Mouse (Mus musculus): ENCODE data around the gene Smpd3. TPM values are rescaled to one million over a fixed set of nuclear protein-coding genes. Genes with fewer than 3 reads are reported as not detected.
A peak's percentile ranks its signal among the peaks of the same experiment; 100 is the strongest.

Smpd3 gene
- polyA plus RNA-seq, 1 experiment from 2014 or later: 39.5 TPM

DNA sequence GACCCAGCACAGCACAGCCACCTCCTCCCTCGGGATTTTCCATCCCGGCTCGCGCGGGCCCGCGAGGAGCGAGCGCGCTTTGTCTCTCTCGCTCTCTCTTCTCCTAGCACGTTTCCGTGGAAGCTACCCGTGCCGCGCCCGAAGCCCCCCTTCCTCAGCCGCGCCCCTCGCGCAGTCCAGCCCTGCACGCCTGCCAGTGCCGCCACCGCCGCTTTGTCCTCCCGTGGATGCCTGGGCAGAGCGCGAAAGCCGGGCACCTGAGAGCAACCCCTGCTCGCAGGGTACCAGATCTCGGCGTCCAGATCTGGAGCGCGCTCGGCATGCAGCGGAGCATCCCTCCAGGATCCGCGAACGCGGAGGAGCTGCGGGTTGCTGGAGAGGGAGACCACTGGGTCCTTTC lies 1.2 kb downstream of the Smpd3 start:
- H3K4me1 ChIP-seq (ENCODE audit: control insufficient read depth, insufficient read depth, low read length): peaks cover 34% of the 10 kb centered on the region
- peak overlapping the region; percentile 92 for H3K27ac ChIP-seq (ENCODE audit: low read depth, low read length)
- no peaks in the 10 kb centered on the region for H3K36me3 ChIP-seq (ENCODE audit: control insufficient read depth, insufficient read depth, low read length)
- no peaks in the 10 kb centered on the region for H3K9me3 ChIP-seq (ENCODE audit: control insufficient read depth, low read length)
- under 1% methylated on average over 40 of the region's 41 CpGs for WGBS
- peak overlapping the region; percentile 93 for H3K9ac ChIP-seq (replicated peaks; ENCODE audit: low read depth, low read length)
- no peaks in the 10 kb centered on the region; the same call in 1 of the 2 replicates for H3K27me3 ChIP-seq (ENCODE audit: control insufficient read depth, insufficient read depth, low read length)
- peak overlapping the region; percentile 73 for H3K4me3 ChIP-seq (ENCODE audit: low read depth, low read length)
- peak overlapping the region; percentile 62 for H3K4me2 ChIP-seq (ENCODE audit: low read depth, low read length)
- peak; percentile 42 for ATAC-seq (ENCODE audit: low read depth)

DNA sequence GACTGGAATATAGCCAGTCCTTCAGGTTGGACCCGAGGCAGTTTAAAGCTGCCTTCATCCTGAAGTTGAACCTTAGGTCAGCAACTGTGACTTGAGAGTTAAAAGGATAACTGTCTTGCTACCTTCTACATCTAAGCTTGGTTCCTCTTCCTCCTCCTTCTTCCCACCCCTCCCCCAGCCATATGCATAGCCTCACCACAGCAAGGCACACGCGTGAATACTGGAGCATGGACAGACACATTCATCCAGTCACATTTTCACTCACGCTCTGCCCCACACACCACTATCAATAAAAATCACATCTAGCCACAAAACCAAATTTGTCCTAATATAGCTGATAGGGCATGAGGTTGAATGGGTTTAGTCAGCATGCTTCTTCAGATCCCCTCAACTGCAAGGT lies 1.8 kb downstream of the Smpd3 start:
- Histone ChIP-seq H3K36me3 (ENCODE audit: control insufficient read depth, insufficient read depth, low read length) (no peaks in the 10 kb centered on the region), H3K27ac (ENCODE audit: low read depth, low read length) (peak overlapping the region; percentile 92), H3K4me2 (ENCODE audit: low read depth, low read length) (peak overlapping the region; percentile 62), H3K9ac (replicated peaks; ENCODE audit: low read depth, low read length) (peak overlapping the region; percentile 93), H3K9me3 (ENCODE audit: control insufficient read depth, low read length) (no peaks in the 10 kb centered on the region), H3K4me3 (ENCODE audit: low read depth, low read length) (peak overlapping the region; percentile 73), H3K27me3 (ENCODE audit: control insufficient read depth, insufficient read depth, low read length) (no peaks in the 10 kb centered on the region; the same call in 1 of the 2 replicates), H3K4me1 (ENCODE audit: control insufficient read depth, insufficient read depth, low read length) (peaks cover 34% of the 10 kb centered on the region)
- 55% methylated on average over 4 of the region's 4 CpGs for WGBS
- ATAC-seq (ENCODE audit: low read depth): no peak

DNA sequence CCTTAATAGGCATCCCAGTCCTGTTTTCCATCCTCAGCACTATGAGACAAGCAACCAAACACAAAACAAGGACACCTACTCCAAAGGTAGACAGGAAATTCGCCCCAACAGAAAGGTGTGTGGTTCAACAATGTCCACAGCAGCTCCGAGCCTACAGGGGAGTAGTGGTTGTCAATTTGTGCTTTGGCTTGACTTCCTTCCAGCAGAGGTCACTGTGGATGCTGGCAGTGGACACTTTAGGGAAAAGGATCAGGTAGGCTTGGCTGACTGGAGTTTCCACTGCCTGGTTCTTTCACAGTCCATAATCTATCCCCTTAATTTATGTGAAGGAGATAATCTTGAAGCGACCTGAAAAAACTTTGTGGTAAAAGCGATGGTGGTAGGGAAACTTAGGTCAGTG lies 2.6 kb downstream of the Smpd3 start:
- H3K27ac ChIP-seq (ENCODE audit: low read depth, low read length): no peak overlapping the region
- H3K4me2 ChIP-seq (ENCODE audit: low read depth, low read length): peak overlapping the region; percentile 62; the same call in 1 of the 2 replicates
- ATAC-seq (ENCODE audit: low read depth): no peak
- no peak overlapping the region for H3K9ac ChIP-seq (replicated peaks; ENCODE audit: low read depth, low read length)
- H3K27me3 ChIP-seq (ENCODE audit: control insufficient read depth, insufficient read depth, low read length): no peaks in the 10 kb centered on the region; the same call in 1 of the 2 replicates
- H3K4me1 ChIP-seq (ENCODE audit: control insufficient read depth, insufficient read depth, low read length): peaks cover 34% of the 10 kb centered on the region
- H3K9me3 ChIP-seq (ENCODE audit: control insufficient read depth, low read length): no peaks in the 10 kb centered on the region
- H3K4me3 ChIP-seq (ENCODE audit: low read depth, low read length): peak overlapping the region; percentile 73; the same call in 1 of the 2 replicates
- no peaks in the 10 kb centered on the region for H3K36me3 ChIP-seq (ENCODE audit: control insufficient read depth, insufficient read depth, low read length)
- WGBS: 66% methylated on average over 4 of the region's 4 CpGs

DNA sequence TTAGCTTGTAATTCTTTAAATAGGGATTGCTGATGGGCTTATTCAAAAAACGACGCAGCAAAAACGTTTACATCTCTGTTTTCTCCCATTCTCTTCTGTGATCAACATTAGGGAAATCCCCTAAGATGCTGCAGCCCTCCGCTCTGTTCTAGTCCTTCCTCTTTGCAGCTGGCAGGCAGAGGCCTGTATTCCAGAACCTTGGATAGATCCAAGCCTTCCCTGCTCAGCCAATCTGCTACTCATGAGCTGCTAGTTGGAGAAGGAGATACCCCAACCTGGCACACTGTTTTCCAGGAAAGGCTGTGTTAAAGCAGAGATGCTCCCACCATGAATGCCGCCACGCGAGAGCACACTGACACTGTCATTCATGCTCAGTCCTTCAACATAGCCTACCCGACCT lies 4.4 kb downstream of the Smpd3 start:
- ATAC-seq (ENCODE audit: low read depth): no peak
- Histone ChIP-seq H3K4me1 (ENCODE audit: control insufficient read depth, insufficient read depth, low read length) (peaks cover 26% of the 10 kb centered on the region), H3K27ac (ENCODE audit: low read depth, low read length) (no peak overlapping the region), H3K4me2 (ENCODE audit: low read depth, low read length) (no peak overlapping the region), H3K4me3 (ENCODE audit: low read depth, low read length) (no peak overlapping the region), H3K9me3 (ENCODE audit: control insufficient read depth, low read length) (no peaks in the 10 kb centered on the region), H3K27me3 (ENCODE audit: control insufficient read depth, insufficient read depth, low read length) (no peaks in the 10 kb centered on the region; the same call in 1 of the 2 replicates), H3K36me3 (ENCODE audit: control insufficient read depth, insufficient read depth, low read length) (no peaks in the 10 kb centered on the region), H3K9ac (replicated peaks; ENCODE audit: low read depth, low read length) (no peak overlapping the region)
- 44% methylated on average over 8 of the region's 8 CpGs for WGBS

DNA sequence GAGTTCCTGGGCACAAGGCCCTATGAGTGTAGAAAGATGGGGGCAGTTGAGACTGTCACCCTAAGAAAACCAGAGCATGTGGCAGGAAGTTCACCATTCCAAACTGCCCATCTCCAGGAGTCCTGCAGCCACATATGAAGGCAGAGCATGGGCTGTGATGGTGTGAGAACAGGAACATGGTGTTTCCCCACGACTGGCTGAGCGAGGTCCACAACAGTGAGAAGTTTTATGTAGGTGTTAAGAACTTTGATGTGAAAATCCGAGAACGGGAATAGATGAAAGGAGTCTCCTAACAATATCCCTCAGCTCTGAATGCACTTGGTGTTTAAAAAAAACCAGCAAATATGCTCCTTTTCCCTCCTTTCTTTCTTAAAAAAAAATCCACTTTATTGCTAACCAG lies 5.3 kb downstream of the Smpd3 start:
- Histone ChIP-seq H3K9me3 (ENCODE audit: control insufficient read depth, low read length) (no peaks in the 10 kb centered on the region), H3K4me1 (ENCODE audit: control insufficient read depth, insufficient read depth, low read length) (peaks cover 26% of the 10 kb centered on the region), H3K27me3 (ENCODE audit: control insufficient read depth, insufficient read depth, low read length) (no peaks in the 10 kb centered on the region; the same call in 1 of the 2 replicates), H3K36me3 (ENCODE audit: control insufficient read depth, insufficient read depth, low read length) (no peaks in the 10 kb centered on the region), H3K4me3 (ENCODE audit: low read depth, low read length) (no peak overlapping the region), H3K9ac (replicated peaks; ENCODE audit: low read depth, low read length) (no peak overlapping the region), H3K27ac (ENCODE audit: low read depth, low read length) (no peak overlapping the region), H3K4me2 (ENCODE audit: low read depth, low read length) (no peak overlapping the region)
- no peak for ATAC-seq (ENCODE audit: low read depth)
- 67% methylated on average over 4 of the region's 4 CpGs for WGBS

DNA sequence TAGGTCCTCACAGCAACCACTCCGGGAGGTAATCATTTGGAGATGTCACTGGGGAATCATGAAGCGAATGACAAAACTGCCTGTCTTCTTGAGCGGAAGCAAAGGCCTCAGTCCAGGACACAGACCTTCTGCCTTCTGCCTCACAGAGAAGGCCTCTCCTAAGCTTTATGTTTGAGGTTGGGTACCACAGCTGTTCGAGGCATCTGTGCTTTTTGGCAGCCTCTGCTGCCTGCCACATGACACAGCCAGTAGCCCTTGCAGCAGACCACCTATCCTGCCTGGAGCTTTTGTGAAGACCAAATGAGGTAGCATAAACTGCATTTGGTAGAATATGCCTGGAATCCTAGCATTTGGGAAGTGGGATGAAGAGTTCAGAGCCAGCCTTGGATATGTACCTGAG lies 11.2 kb downstream of the Smpd3 start:
- Histone ChIP-seq H3K9ac (replicated peaks; ENCODE audit: low read depth, low read length) (no peak overlapping the region), H3K27me3 (ENCODE audit: control insufficient read depth, insufficient read depth, low read length) (no peaks in the 10 kb centered on the region), H3K4me2 (ENCODE audit: low read depth, low read length) (no peak overlapping the region), H3K4me1 (ENCODE audit: control insufficient read depth, insufficient read depth, low read length) (peaks cover 7% of the 10 kb centered on the region), H3K36me3 (ENCODE audit: control insufficient read depth, insufficient read depth, low read length) (no peaks in the 10 kb centered on the region), H3K27ac (ENCODE audit: low read depth, low read length) (no peak overlapping the region; the same call in 1 of the 2 replicates), H3K4me3 (ENCODE audit: low read depth, low read length) (no peak overlapping the region), H3K9me3 (ENCODE audit: control insufficient read depth, low read length) (no peaks in the 10 kb centered on the region)
- no peak for ATAC-seq (ENCODE audit: low read depth)
- WGBS: 55% methylated on average over 4 of the region's 4 CpGs

DNA sequence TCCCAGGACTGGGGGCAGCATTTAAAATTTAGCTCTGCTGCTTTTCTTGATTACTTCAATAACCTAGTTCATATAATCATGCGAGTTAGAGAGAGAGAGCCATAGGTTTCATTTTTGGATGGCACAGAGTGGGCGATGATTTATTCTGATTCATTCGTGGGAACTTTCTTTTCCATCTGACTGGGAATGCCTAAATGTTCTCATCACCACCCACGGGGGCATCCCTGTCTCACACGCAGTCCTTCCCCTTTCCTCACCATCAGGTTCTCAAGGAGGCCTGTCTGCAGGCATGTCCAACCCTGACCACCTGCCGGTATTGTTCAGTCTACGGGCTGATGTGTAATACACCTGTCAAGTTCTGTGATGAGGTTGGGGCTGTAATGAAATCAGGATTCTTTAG lies 16.4 kb downstream of the Smpd3 start:
- ATAC-seq (ENCODE audit: low read depth): no peak
- 85% methylated on average over 7 of the region's 7 CpGs for WGBS
- Histone ChIP-seq H3K4me2 (ENCODE audit: low read depth, low read length) (no peak overlapping the region), H3K27ac (ENCODE audit: low read depth, low read length) (no peak overlapping the region), H3K4me3 (ENCODE audit: low read depth, low read length) (no peak overlapping the region), H3K27me3 (ENCODE audit: control insufficient read depth, insufficient read depth, low read length) (no peaks in the 10 kb centered on the region), H3K9me3 (ENCODE audit: control insufficient read depth, low read length) (no peaks in the 10 kb centered on the region), H3K4me1 (ENCODE audit: control insufficient read depth, insufficient read depth, low read length) (peaks cover 5% of the 10 kb centered on the region), H3K36me3 (ENCODE audit: control insufficient read depth, insufficient read depth, low read length) (no peaks in the 10 kb centered on the region), H3K9ac (replicated peaks; ENCODE audit: low read depth, low read length) (no peak overlapping the region)

DNA sequence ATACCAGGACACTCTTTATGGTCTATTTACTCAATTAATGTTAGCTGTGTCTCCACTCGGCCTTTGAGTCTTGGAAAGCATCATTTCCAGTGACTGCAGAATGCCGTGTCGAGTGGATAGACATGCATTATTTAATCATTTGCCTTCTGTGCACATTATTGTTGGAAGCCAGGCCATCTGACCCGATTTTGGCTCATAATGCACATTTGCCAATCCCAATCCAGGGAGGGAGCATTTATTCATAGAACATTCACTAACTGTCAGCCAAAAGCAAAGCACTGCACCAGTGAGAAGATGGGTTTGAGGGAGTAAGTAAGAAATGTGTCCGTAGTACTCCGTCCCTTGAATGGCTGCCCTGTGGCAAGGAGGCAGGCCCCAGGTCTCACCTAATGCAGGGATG lies 17.8 kb downstream of the Smpd3 start:
- Histone ChIP-seq H3K9ac (replicated peaks; ENCODE audit: low read depth, low read length) (no peak overlapping the region), H3K27me3 (ENCODE audit: control insufficient read depth, insufficient read depth, low read length) (no peaks in the 10 kb centered on the region), H3K4me1 (ENCODE audit: control insufficient read depth, insufficient read depth, low read length) (peaks cover 5% of the 10 kb centered on the region), H3K27ac (ENCODE audit: low read depth, low read length) (no peak overlapping the region), H3K36me3 (ENCODE audit: control insufficient read depth, insufficient read depth, low read length) (no peaks in the 10 kb centered on the region), H3K4me2 (ENCODE audit: low read depth, low read length) (no peak overlapping the region), H3K9me3 (ENCODE audit: control insufficient read depth, low read length) (no peaks in the 10 kb centered on the region), H3K4me3 (ENCODE audit: low read depth, low read length) (no peak overlapping the region)
- 56% methylated on average over 6 of the region's 6 CpGs for WGBS
- no peak for ATAC-seq (ENCODE audit: low read depth)

DNA sequence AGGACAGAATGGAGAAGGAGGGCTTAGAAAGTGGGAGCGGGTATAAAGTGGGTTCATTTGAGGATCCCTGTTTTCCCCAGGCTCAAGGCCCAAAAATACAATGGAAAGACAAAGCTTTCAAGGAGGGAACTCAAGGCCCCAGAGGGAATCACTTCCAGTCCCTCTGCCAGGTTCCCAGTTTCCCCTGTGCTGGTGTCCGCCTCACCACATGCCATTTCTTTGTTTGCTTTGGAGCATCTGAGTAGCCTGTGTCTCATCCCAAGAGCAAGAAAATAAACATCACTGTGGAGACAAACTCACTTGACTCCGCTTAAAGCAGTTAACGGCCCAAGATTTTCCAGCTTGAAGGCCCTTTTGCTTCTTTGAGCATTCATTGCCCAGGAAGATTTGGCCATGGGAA lies 20.7 kb downstream of the Smpd3 start:
- no peaks in the 10 kb centered on the region for H3K27me3 ChIP-seq (ENCODE audit: control insufficient read depth, insufficient read depth, low read length)
- 66% methylated on average over 4 of the region's 4 CpGs for WGBS
- no peak for ATAC-seq (ENCODE audit: low read depth)
- H3K27ac ChIP-seq (ENCODE audit: low read depth, low read length): no peak overlapping the region
- no peak overlapping the region for H3K4me3 ChIP-seq (ENCODE audit: low read depth, low read length)
- H3K4me2 ChIP-seq (ENCODE audit: low read depth, low read length): no peak overlapping the region
- no peaks in the 10 kb centered on the region; the same call in 1 of the 2 replicates for H3K4me1 ChIP-seq (ENCODE audit: control insufficient read depth, insufficient read depth, low read length)
- H3K9ac ChIP-seq (replicated peaks; ENCODE audit: low read depth, low read length): no peak overlapping the region
- H3K9me3 ChIP-seq (ENCODE audit: control insufficient read depth, low read length): no peaks in the 10 kb centered on the region
- H3K36me3 ChIP-seq (ENCODE audit: control insufficient read depth, insufficient read depth, low read length): no peaks in the 10 kb centered on the region

All from neural tube, embryonic 14.5 days (tissue).